Mouse (Mus musculus) intestine, embryonic 14.5 days (tissue): Measurements from ENCODE around the gene Apba2. TPM values are rescaled to one million over a fixed set of nuclear protein-coding genes. Genes with fewer than 3 reads are reported as not detected.

Experiments used
- ATAC-seq: fragments of 200-750 bp; cut with Nextera tagmentation; replicated peaks from 2 replicates; pipeline ENCODE4 v1.8.0; 2017; ENCODE audit warnings: low read depth, moderate number of reproducible peaks, moderate TSS enrichment, moderate library complexity; ENCODE audit not compliant: low FRiP score, low TSS enrichment
- DNase-seq: peaks from one replicate; pipeline ENCODE4 v3.0.0-alpha.2; 2018; ENCODE audit warnings: low spot score
- H3K27ac ChIP-seq: fragments of 300-500 bp; sonication (generic); 2 replicates; pipeline ENCODE4 v1.5.1; 2014; ENCODE audit warnings: low read depth, mild to moderate bottlenecking, control low read depth
- H3K27me3 ChIP-seq: fragments of 300-500 bp; sonication (generic); replicated peaks from 2 replicates; pipeline ENCODE4 v1.6.1; 2014; ENCODE audit warnings: low read length, control low read depth; ENCODE audit not compliant: control insufficient read depth, insufficient read depth
- H3K36me3 ChIP-seq: fragments of 300-500 bp; sonication (generic); 2 replicates; pipeline ENCODE4 v1.6.1; 2014; ENCODE audit warnings: low read length, control low read depth; ENCODE audit not compliant: control insufficient read depth, insufficient read depth
- H3K4me1 ChIP-seq: fragments of 300-500 bp; sonication (generic); replicated peaks from 2 replicates; pipeline ENCODE4 v1.6.1; 2014; ENCODE audit warnings: low read length, control low read depth, mixed read lengths; ENCODE audit not compliant: control insufficient read depth, insufficient read depth
- H3K4me2 ChIP-seq: fragments of 300-500 bp; sonication (generic); 2 replicates; pipeline ENCODE4 v1.6.1; 2014; ENCODE audit warnings: low read length
- H3K4me3 ChIP-seq: fragments of 300-500 bp; sonication (generic); 2 replicates; pipeline ENCODE4 v1.5.1; 2014; ENCODE audit warnings: low read depth, low read length, control low read depth, mixed read lengths
- H3K9ac ChIP-seq: fragments of 300-500 bp; sonication (generic); 2 replicates; pipeline ENCODE4 v1.6.1; 2014; ENCODE audit warnings: mild to moderate bottlenecking, low read length
- H3K9me3 ChIP-seq: fragments of 300-500 bp; sonication (generic); 2 replicates; pipeline ENCODE4 v1.6.1; 2016; ENCODE audit warnings: low read length, control low read depth; ENCODE audit not compliant: control insufficient read depth
- WGBS: fragments of 180-500 bp; shearing (Covaris S2); extraction: QIAGEN DNeasy Blood & Tissue Kit; methylation state at CpG from one replicate; pipeline ENCODE4 v1.1.7; 2014; 5-methylcytosine and 5-hydroxymethylcytosine counted together
- polyA plus RNA-seq: library from polyadenylated mRNA; unstranded; fragments of >200 nt; fragmentation: Nextera tagmentation; extraction: Ambion mirVana; gene quantifications from 2 replicates; pipeline ENCODE4 v1.2.1, GENCODE M21; 2014

Apba2 gene
- polyA plus RNA-seq, 1 experiment from 2014 or later = 9.6 TPM

- 78% methylated on average over 6 of the region's 6 CpGs for WGBS
- Histone ChIP-seq H3K27ac (no peak overlapping the region), H3K9ac (no peak overlapping the region), H3K4me2 (no peak overlapping the region), H3K27me3 (no peaks in the 10 kb centered on the region), H3K9me3 (no peaks in the 10 kb centered on the region), H3K4me1 (peaks cover 5% of the 10 kb centered on the region; the same call in 1 of the 2 replicates), H3K36me3 (no peaks in the 10 kb centered on the region), H3K4me3 (no peak overlapping the region)
- DNase-seq (no peak), ATAC-seq (no peak)
Measured at GRCm38 (mm10) chr7:64631131-64631530, 129.6 kb downstream of the Apba2 start.

DNA sequence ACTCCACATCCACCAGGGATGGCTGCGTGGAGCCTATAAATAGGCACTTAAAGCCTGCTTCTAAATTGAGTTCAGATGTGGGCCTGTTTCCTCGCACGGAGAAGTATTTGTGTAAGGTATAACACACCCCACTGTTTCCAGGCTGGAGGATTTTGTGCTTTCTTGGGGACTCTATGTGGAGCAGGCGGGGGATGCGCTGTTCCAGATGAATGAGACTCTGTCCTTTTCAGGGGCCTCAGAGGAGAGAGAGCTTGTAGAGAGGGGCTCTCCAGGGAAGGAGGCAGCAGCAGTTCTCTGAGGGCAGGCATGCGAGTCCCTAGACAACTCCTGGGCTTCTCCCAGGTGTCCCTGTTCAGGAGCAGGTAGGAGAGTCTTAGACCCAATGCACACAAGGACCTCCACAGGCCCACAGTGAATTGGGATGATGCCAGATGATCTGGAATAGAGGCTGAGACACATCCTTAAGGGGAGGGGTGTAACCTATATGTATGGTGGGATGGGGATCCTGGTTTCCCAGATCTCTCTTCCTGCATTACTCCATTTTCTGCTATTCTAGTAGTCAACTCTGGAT, 130.4 kb downstream of the Apba2 start:
- Histone ChIP-seq H3K4me3 (no peak overlapping the region), H3K4me2 (no peak overlapping the region), H3K27ac (no peak overlapping the region), H3K9ac (no peak overlapping the region), H3K36me3 (no peaks in the 10 kb centered on the region), H3K9me3 (no peaks in the 10 kb centered on the region), H3K4me1 (no peaks in the 10 kb centered on the region), H3K27me3 (no peaks in the 10 kb centered on the region)
- 66% methylated on average over 6 of the region's 6 CpGs for WGBS
- ATAC-seq (no peak), DNase-seq (no peak)

- no peak for DNase-seq
- ATAC-seq = 0 out of 2 replicates have a peak, but pooled peaks have one; percentile 55
- Histone ChIP-seq H3K4me2 (no peak overlapping the region), H3K9me3 (no peaks in the 10 kb centered on the region), H3K36me3 (no peaks in the 10 kb centered on the region), H3K27ac (no peak overlapping the region), H3K27me3 (no peaks in the 10 kb centered on the region), H3K9ac (no peak overlapping the region), H3K4me1 (no peaks in the 10 kb centered on the region), H3K4me3 (no peak overlapping the region)
- 49% methylated on average over 4 of the region's 4 CpGs for WGBS
Measured at GRCm38 (mm10) chr7:64633182-64633581, 131.7 kb downstream of the Apba2 start.

DNA sequence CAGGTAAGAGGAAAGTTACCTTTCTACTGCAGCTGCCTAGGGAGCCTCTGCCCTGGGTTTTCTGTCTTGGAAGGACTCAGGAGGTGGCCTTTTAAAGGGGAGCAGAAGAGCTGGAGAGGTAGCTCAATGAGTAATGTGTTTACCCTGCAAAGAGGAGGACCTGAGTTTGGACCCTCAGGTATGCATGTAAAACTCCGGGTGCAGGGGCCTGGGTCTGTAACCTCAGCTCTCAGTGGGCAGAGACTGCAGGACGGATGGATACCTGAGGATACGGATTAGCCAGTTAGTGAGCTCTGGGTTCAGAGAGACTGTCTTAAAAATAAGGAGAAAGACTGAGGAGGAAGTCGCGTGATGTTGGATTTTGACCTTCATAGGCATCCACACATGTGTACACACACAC, 132.4 kb downstream of the Apba2 start:
- ATAC-seq = no peak
- WGBS = 74% methylated on average over 5 of the region's 5 CpGs
- Histone ChIP-seq H3K4me3 (no peak overlapping the region), H3K27ac (no peak overlapping the region), H3K9me3 (no peaks in the 10 kb centered on the region), H3K4me2 (no peak overlapping the region), H3K4me1 (no peaks in the 10 kb centered on the region), H3K9ac (no peak overlapping the region), H3K27me3 (no peaks in the 10 kb centered on the region), H3K36me3 (no peaks in the 10 kb centered on the region)
- no peak for DNase-seq

DNA sequence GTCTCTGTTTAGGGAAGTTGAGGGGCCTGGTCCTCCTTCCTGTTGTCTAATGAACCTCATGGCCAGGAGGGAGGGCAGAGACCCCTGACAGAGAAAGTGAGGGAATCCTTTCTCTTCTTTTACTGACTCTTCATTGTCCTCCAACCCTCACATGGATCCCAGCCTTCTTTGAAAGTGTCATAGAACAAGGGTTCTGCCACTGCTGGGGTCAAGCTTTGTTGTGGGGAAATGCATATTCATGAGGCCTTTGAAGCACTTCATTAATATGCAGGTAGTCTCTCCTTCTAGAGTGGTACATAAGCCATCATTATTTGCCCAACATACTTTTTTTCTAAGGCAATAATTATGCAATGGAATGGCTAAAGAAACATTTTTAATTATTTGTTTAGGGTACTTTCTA, 133.0 kb downstream of the Apba2 start:
- Histone ChIP-seq H3K9ac (no peak overlapping the region), H3K27me3 (no peaks in the 10 kb centered on the region), H3K36me3 (no peaks in the 10 kb centered on the region), H3K4me1 (no peaks in the 10 kb centered on the region), H3K4me2 (no peak overlapping the region), H3K9me3 (no peaks in the 10 kb centered on the region), H3K4me3 (no peak overlapping the region), H3K27ac (no peak overlapping the region)
- ATAC-seq = no peak
- DNase-seq = no peak

DNA sequence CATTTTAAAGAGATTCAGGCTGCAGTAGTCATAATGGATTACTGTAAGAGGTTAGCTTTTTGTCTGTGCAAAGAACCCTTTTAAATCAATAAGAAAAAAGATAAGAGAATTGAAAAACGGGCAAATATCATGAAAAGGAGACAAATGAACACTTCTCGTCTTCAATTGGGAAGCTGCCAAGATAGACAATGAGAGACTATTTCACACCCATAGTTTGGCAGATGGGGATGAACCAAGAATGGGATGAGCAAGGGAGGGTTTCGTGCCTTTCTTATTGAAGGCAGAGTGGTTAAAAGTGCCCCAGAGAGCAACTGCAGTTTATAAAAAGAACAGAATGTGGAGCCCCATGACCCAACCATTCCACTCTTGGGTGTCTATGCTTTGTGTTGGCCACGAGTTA, 137.4 kb downstream of the Apba2 start:
- ATAC-seq (no peak), DNase-seq (no peak)
- Histone ChIP-seq H3K27ac (no peak overlapping the region), H3K9ac (no peak overlapping the region), H3K27me3 (no peaks in the 10 kb centered on the region), H3K4me2 (no peak overlapping the region), H3K4me1 (no peaks in the 10 kb centered on the region), H3K4me3 (no peak overlapping the region), H3K9me3 (no peaks in the 10 kb centered on the region), H3K36me3 (no peaks in the 10 kb centered on the region)
- WGBS = 67% methylated on average over 4 of the region's 4 CpGs

DNA sequence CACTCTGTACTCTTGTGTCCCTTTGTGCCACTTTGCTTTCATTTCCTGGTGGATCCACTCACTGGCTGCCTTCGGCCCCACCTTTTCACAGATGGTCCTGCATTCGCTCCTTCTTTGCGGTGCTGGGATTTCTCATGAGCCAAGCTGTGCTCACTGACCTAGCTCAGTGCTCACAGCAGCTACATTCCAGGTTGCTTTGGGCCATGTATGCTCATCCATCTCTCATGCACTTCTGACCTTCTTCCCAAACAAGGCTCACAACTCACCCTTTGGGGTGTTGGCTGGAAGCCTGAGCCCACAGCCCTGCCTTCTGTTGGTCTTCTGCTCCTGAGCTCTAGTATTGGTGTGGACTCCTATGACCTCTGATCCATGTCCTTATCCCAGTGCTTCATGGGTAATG, 139.1 kb downstream of the Apba2 start:
- Histone ChIP-seq H3K27me3 (no peaks in the 10 kb centered on the region), H3K27ac (no peak overlapping the region), H3K36me3 (no peaks in the 10 kb centered on the region), H3K4me1 (no peaks in the 10 kb centered on the region), H3K4me2 (no peak overlapping the region), H3K4me3 (no peak overlapping the region), H3K9me3 (no peaks in the 10 kb centered on the region), H3K9ac (no peak overlapping the region)
- WGBS = 84% methylated on average over 3 of the region's 3 CpGs
- ATAC-seq = no peak
- DNase-seq = no peak

- WGBS = 60% methylated on average over 1 of the region's 1 CpGs
- no peaks in the 10 kb centered on the region for H3K36me3 ChIP-seq
- ATAC-seq = no peak
Measured at GRCm38 (mm10) chr7:64642903-64643302, 141.4 kb downstream of the Apba2 start.

DNA sequence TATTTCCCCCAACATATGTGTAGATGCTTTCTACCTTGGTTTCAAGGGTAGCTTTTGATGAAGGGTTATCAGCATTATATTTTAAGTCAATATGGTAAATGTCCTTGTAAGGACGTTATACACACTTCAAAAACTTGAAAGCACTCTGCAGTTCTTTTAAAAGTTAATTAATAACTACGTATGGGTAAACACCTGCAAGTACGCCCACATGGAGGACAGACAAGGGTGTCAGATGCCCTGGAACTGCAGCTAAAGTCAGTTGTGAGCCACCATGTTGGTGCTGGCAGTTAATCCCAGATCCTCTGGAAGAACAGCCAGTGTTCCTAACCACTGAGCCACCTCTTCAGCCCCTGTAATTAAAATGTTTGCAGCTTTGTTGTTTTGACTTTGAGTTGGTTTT, 144.0 kb downstream of the Apba2 start:
- 68% methylated on average over 3 of the region's 3 CpGs for WGBS
- DNase-seq = no peak
- no peak overlapping the region for H3K27ac ChIP-seq
- ATAC-seq = peak; percentile 55; the same call in 1 of the 2 replicates
- no peaks in the 10 kb centered on the region for H3K36me3 ChIP-seq
- no peak overlapping the region for H3K9ac ChIP-seq
- no peaks in the 10 kb centered on the region for H3K27me3 ChIP-seq
- H3K4me3 ChIP-seq = no peak overlapping the region
- no peak overlapping the region for H3K4me2 ChIP-seq
- no peaks in the 10 kb centered on the region for H3K4me1 ChIP-seq
- H3K9me3 ChIP-seq = no peaks in the 10 kb centered on the region

More at GRCm38 (mm10) chr7:64642903-64643302, 141.4 kb downstream of the Apba2 start:
- Histone ChIP-seq H3K27ac (no peak overlapping the region), H3K27me3 (no peaks in the 10 kb centered on the region), H3K9ac (no peak overlapping the region), H3K4me2 (no peak overlapping the region), H3K4me1 (no peaks in the 10 kb centered on the region), H3K4me3 (no peak overlapping the region), H3K9me3 (no peaks in the 10 kb centered on the region)
- no peak for DNase-seq
